Mouse (Mus musculus): ENCODE data around the gene Rab39b. TPM values are rescaled to one million over a fixed set of nuclear protein-coding genes. Genes with fewer than 3 reads are reported as not detected.

Rab39b gene
- total RNA-seq (2014; fragmentation: Nextera tagmentation) (not detected in 2 replicates), total RNA-seq (2017) (0.06 TPM in 1 of 2 replicates, not detected in the other), polyA plus RNA-seq (2012) (not detected in 2 replicates)

DNA sequence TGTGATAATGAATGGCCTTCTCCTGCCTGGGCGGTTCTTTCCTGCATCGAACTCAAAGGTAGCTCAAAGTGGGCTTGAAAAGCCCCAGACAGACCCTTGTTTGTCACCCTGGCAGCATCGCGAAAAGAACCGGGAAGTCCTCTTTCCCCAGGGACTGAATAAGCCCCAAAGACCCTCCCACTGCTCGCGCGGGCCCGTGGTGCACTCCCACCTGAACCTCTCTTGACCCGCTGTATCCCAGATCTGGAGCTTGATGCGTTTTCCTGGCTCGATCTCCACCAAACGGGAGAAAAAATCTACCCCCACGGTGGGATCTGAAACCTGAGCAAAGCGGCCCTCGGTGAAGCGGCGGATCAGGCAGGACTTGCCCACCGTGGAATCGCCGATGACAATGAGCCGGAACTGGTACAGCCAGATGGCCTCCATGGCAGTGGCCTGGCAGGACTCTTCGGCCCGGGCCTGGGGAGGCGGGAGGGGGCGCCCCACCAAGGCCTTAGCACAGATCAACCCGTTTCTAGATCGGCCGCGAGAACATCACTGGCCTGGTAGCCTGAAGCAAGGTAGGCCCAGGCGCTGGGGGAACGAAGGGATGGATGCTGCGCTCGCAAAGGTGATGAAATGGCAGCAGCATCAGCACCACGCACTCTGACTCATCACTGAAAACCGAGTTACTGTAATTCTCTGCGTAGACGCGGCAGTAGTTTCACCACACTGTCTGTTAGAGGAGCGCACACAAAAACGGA is at the start of gene Rab39b:
Rab39b (minus strand) TSS at position 650 of the 743 bp plus-strand sequence.
- Histone ChIP-seq H3K4me3 (ENCODE audit: low read depth, low read length) (no peak within 1 kb of the TSS), H3K36me3 (replicated peaks) (no peaks in the 10 kb centered on the region), H3K9me3 (replicated peaks) (no peaks in the 10 kb centered on the region), H3K4me1 (ENCODE audit: insufficient read depth, low read depth, low read length) (no peaks in the 10 kb centered on the region), H3K27me3 (ENCODE audit: insufficient read depth, low read length) (peaks cover 6% of the 10 kb centered on the region; the same call in 1 of the 2 replicates)
- ATAC-seq (ENCODE audit: extremely low read depth, insufficient number of reproducible peaks, low FRiP score, poor library complexity, severe bottlenecking) (no peak), DNase-seq (ENCODE audit: low spot score) (no peak)
- TF ChIP-seq POLR2AphosphoS5 (IDR thresholded peaks at IDR 0.05; ENCODE audit: insufficient replicate concordance, low read depth, low read length) (no peak), TAL1 (conservative IDR thresholded peaks at IDR 0.05; ENCODE audit: low read depth, low read length) (no peak), GATA2 (IDR thresholded peaks at IDR 0.05; ENCODE audit: borderline replicate concordance, low read depth, low read length) (no peak)

GRCm38 (mm10) chrX:75578539-75578938 is 508 bp upstream of the Rab39b start:
- no peaks in the 10 kb centered on the region for H3K36me3 ChIP-seq (replicated peaks)
- DNase-seq (ENCODE audit: low spot score) (no peak), ATAC-seq (ENCODE audit: extremely low read depth, insufficient number of reproducible peaks, low FRiP score, poor library complexity, severe bottlenecking) (no peak)
- H3K4me3 ChIP-seq (ENCODE audit: low read depth, low read length): no peak overlapping the region
- H3K9me3 ChIP-seq (replicated peaks): no peaks in the 10 kb centered on the region
- peaks cover 6% of the 10 kb centered on the region; the same call in 1 of the 2 replicates for H3K27me3 ChIP-seq (ENCODE audit: insufficient read depth, low read length)
- H3K4me1 ChIP-seq (ENCODE audit: insufficient read depth, low read depth, low read length): no peaks in the 10 kb centered on the region
- no peak for TF ChIP-seq CTCF (IDR thresholded peaks at IDR 0.05; ENCODE audit: low read depth, low read length)

Other genes with a start within 250 kb of the Rab39b start
- gene Fundc2, start 195.8 kb downstream of the Rab39b start, total RNA-seq (2014; fragmentation: Nextera tagmentation): 34.9 and 43.3 TPM in 2 replicates
- 123 and 197 TPM in 2 replicates for gene Fundc2, start 195.8 kb downstream of the Rab39b start, total RNA-seq (2017)
- 2.5 and 4.7 TPM in 2 replicates for gene Fundc2, start 195.8 kb downstream of the Rab39b start, polyA plus RNA-seq (2012)
- 6.5 and 7.1 TPM in 2 replicates for gene F8, start 195.6 kb downstream of the Rab39b start, total RNA-seq (2014; fragmentation: Nextera tagmentation)
- 2.4 and 4.5 TPM in 2 replicates for gene F8, start 195.6 kb downstream of the Rab39b start, total RNA-seq (2017)
- 0.09 and 0.17 TPM in 2 replicates for gene F8, start 195.6 kb downstream of the Rab39b start, polyA plus RNA-seq (2012)
- gene Cmc4, start 161.6 kb downstream of the Rab39b start, total RNA-seq (2014; fragmentation: Nextera tagmentation): 25.4 and 38.8 TPM in 2 replicates
- gene Cmc4, start 161.6 kb downstream of the Rab39b start, total RNA-seq (2017): 19.4 and 20.5 TPM in 2 replicates
- gene Cmc4, start 161.6 kb downstream of the Rab39b start, polyA plus RNA-seq (2012): 4.6 and 4.8 TPM in 2 replicates
- 23.9 and 24.9 TPM in 2 replicates for gene Mtcp1, start 161.6 kb downstream of the Rab39b start, total RNA-seq (2014; fragmentation: Nextera tagmentation)
- 21.5 and 21.6 TPM in 2 replicates for gene Mtcp1, start 161.6 kb downstream of the Rab39b start, total RNA-seq (2017)
- gene Mtcp1, start 161.6 kb downstream of the Rab39b start, polyA plus RNA-seq (2012): 0.84 and 0.99 TPM in 2 replicates
- gene Brcc3, start 161.6 kb downstream of the Rab39b start, total RNA-seq (2014; fragmentation: Nextera tagmentation): 54.8 and 55.0 TPM in 2 replicates
- 40.5 and 45.9 TPM in 2 replicates for gene Brcc3, start 161.6 kb downstream of the Rab39b start, total RNA-seq (2017)
- 0.94 and 1.2 TPM in 2 replicates for gene Brcc3, start 161.6 kb downstream of the Rab39b start, polyA plus RNA-seq (2012)
- gene Vbp1, start 63.9 kb downstream of the Rab39b start, total RNA-seq (2014; fragmentation: Nextera tagmentation): 100 and 111 TPM in 2 replicates
- gene Vbp1, start 63.9 kb downstream of the Rab39b start, total RNA-seq (2017): 136 TPM in 2 replicates
- gene Vbp1, start 63.9 kb downstream of the Rab39b start, polyA plus RNA-seq (2012): 2.7 and 4.2 TPM in 2 replicates

Measured in G1E (cell line).